In genomic region chr11:77514281-77514831, GRCm38 (mm10) we compare ENCODE assay signal across 9 mouse cellular contexts. TPM values are rescaled to one million over a fixed set of nuclear protein-coding genes. Genes with fewer than 3 reads are reported as not detected.
DNase-seq lines count a peak whose midpoint lies in the region; ATAC-seq and TF ChIP-seq lines count a peak whose summit lies in the region.
"Had no signal": no experiment of that assay in that cellular context is flagged by ENCODE, and none has a peak within 500 bp of the region (broad histone marks: within the 10 kb centered on the region; RNA-seq: fewer than 3 reads in every experiment).

No protein-coding gene starts in this region.

- peak overlapping the region; percentile 42 for H3K4me3 ChIP-seq in kidney, embryonic 14.5 days (ENCODE audit: low read length)
- peak overlapping the region; percentile 74 for H3K4me3 ChIP-seq in bone marrow macrophage, adult 2 months (ENCODE audit: insufficient read depth, low read length)
- H3K4me3 ChIP-seq in forebrain, postnatal 0 days (ENCODE audit: low read depth, low read length): peak overlapping the region; percentile 46
- peak overlapping the region; percentile 72 for H3K4me3 ChIP-seq in limb, embryonic 15.5 days
- H3K4me3 ChIP-seq in olfactory bulb, adult 2 months (ENCODE audit: insufficient read depth, low read depth, low read length): peak overlapping the region; percentile 45; the same call in 1 of the 2 replicates
- H3K4me3 ChIP-seq in cerebellum, adult 2 months (replicated peaks; ENCODE audit: insufficient read depth, low read depth, low read length): no peak overlapping the region

- WGBS in kidney, embryonic 14.5 days: 11% methylated on average over 19 of the region's 19 CpGs
- 20% methylated on average over 19 of the region's 19 CpGs for WGBS in forebrain, postnatal 0 days
- WGBS in limb, embryonic 15.5 days: 14% methylated on average over 19 of the region's 19 CpGs
- WGBS in olfactory bulb, adult 2 months: 29% methylated on average over 19 of the region's 19 CpGs
- WGBS in cerebellum, adult 2 months: 37% methylated on average over 19 of the region's 19 CpGs

- TF ChIP-seq CTCF in bone marrow macrophage, adult 2 months (IDR thresholded peaks at IDR 0.05; ENCODE audit: low read depth, low read length): no peak
- TF ChIP-seq CTCF in forebrain, postnatal 0 days (IDR thresholded peaks at IDR 0.05; ENCODE audit: low read depth): no peak
- no peak for TF ChIP-seq CTCF in olfactory bulb, adult 2 months (IDR thresholded peaks at IDR 0.05; ENCODE audit: insufficient read depth, low read depth, low read length)
- no peak for TF ChIP-seq CTCF in cerebellum, adult 2 months (IDR thresholded peaks at IDR 0.05; ENCODE audit: borderline replicate concordance, insufficient read depth, low read depth, low read length)

- no peaks in the 10 kb centered on the region for H3K9me3 ChIP-seq in kidney, embryonic 14.5 days (ENCODE audit: control insufficient read depth, low read length)
- no peaks in the 10 kb centered on the region for H3K9me3 ChIP-seq in forebrain, postnatal 0 days (ENCODE audit: low read length)
- H3K9me3 ChIP-seq in limb, embryonic 15.5 days: no peaks in the 10 kb centered on the region

- ATAC-seq in kidney, embryonic 14.5 days (ENCODE audit: low FRiP score, low TSS enrichment): no peak
- no peak for ATAC-seq in forebrain, postnatal 0 days
- ATAC-seq in limb, embryonic 15.5 days (ENCODE audit: insufficient number of reproducible peaks, low FRiP score, low TSS enrichment, low read depth): no peak

- H3K27me3 ChIP-seq in kidney, embryonic 14.5 days (ENCODE audit: control insufficient read depth, insufficient read depth, low read length): peaks cover 27% of the 10 kb centered on the region
- H3K27me3 ChIP-seq in forebrain, postnatal 0 days (ENCODE audit: insufficient read depth, low read length): no peaks in the 10 kb centered on the region
- H3K27me3 ChIP-seq in limb, embryonic 15.5 days: peaks cover 30% of the 10 kb centered on the region
- no peaks in the 10 kb centered on the region for H3K27me3 ChIP-seq in cerebellum, adult 2 months (ENCODE audit: control insufficient read depth, insufficient read depth, low read length)

- peak overlapping the region; percentile 87 for H3K4me2 ChIP-seq in kidney, embryonic 14.5 days (replicated peaks; ENCODE audit: low read depth, low read length)
- H3K4me2 ChIP-seq in forebrain, postnatal 0 days (ENCODE audit: low read depth): peak overlapping the region; percentile 84
- H3K4me2 ChIP-seq in limb, embryonic 15.5 days: peak overlapping the region; percentile 97

- 0 out of 2 replicates have a peak overlapping the region, but pooled peaks have one; percentile 1 for H3K27ac ChIP-seq in kidney, embryonic 14.5 days (ENCODE audit: low read depth, low read length)
- peak overlapping the region; percentile 46 for H3K27ac ChIP-seq in bone marrow macrophage, adult 2 months (ENCODE audit: insufficient read depth, low read depth, low read length)
- no peak overlapping the region for H3K27ac ChIP-seq in forebrain, postnatal 0 days (ENCODE audit: low read depth, low read length)
- peak overlapping the region; percentile 8; the same call in 1 of the 2 replicates for H3K27ac ChIP-seq in limb, embryonic 15.5 days
- no peak overlapping the region for H3K27ac ChIP-seq in olfactory bulb, adult 2 months (ENCODE audit: insufficient read depth, low read depth, low read length)
- no peak overlapping the region for H3K27ac ChIP-seq in cerebellum, adult 2 months (ENCODE audit: insufficient read depth, low read length)

- no peaks in the 10 kb centered on the region for H3K36me3 ChIP-seq in kidney, embryonic 14.5 days (ENCODE audit: control insufficient read depth, insufficient read depth, low read length)
- H3K36me3 ChIP-seq in forebrain, postnatal 0 days (ENCODE audit: insufficient read depth): no peaks in the 10 kb centered on the region
- peaks cover 5% of the 10 kb centered on the region for H3K36me3 ChIP-seq in limb, embryonic 15.5 days

- peak overlapping the region; percentile 58 for H3K9ac ChIP-seq in kidney, embryonic 14.5 days (ENCODE audit: low read depth, low read length)
- H3K9ac ChIP-seq in forebrain, postnatal 0 days: no peak overlapping the region
- H3K9ac ChIP-seq in limb, embryonic 15.5 days: no peak overlapping the region

- no peak for TF ChIP-seq POLR2A in bone marrow macrophage, adult 2 months (IDR thresholded peaks at IDR 0.05; ENCODE audit: borderline replicate concordance, low read depth, low read length)
- TF ChIP-seq POLR2A in olfactory bulb, adult 2 months (IDR thresholded peaks at IDR 0.05; ENCODE audit: insufficient read depth, low read depth, low read length): no peak
- TF ChIP-seq POLR2A in cerebellum, adult 2 months (IDR thresholded peaks at IDR 0.05; ENCODE audit: borderline replicate concordance, insufficient read depth, low read length): no peak

- DNase-seq in kidney, postnatal 36 days: no peak
- no peak for DNase-seq in forebrain, postnatal 0 days
- no peak for DNase-seq in adipocyte (ENCODE audit: low spot score)
- DNase-seq in cerebellum, adult 2 months: no peak

- peaks cover 23% of the 10 kb centered on the region for H3K4me1 ChIP-seq in kidney, embryonic 14.5 days (ENCODE audit: control insufficient read depth, insufficient read depth, low read length)
- H3K4me1 ChIP-seq in bone marrow macrophage, adult 2 months (ENCODE audit: control insufficient read depth, insufficient read depth, low read length): peaks cover 29% of the 10 kb centered on the region
- H3K4me1 ChIP-seq in forebrain, postnatal 0 days (ENCODE audit: insufficient read depth): peaks cover 14% of the 10 kb centered on the region
- H3K4me1 ChIP-seq in limb, embryonic 15.5 days: peaks cover 37% of the 10 kb centered on the region
- H3K4me1 ChIP-seq in olfactory bulb, adult 2 months (ENCODE audit: control insufficient read depth, insufficient read depth, low read length): peaks cover 29% of the 10 kb centered on the region
- H3K4me1 ChIP-seq in cerebellum, adult 2 months (ENCODE audit: control insufficient read depth, insufficient read depth, low read length): no peaks in the 10 kb centered on the region

RNA-seq across cellular contexts. Expression of gene Abhd15, which starts 0.6 kb away (rescaled TPM):
- polyA plus RNA-seq in kidney, embryonic 14.5 days (2014; fragmentation: Nextera tagmentation; extraction: Ambion mirVana): 1.4 and 2.6 TPM in 2 replicates
- 10.4 and 10.5 TPM in 2 replicates for polyA plus RNA-seq in bone marrow macrophage, adult 2 months (2012; ENCODE audit: insufficient read depth, insufficient read length, missing spikeins)
- 1.6 and 1.9 TPM in 2 replicates for total RNA-seq in forebrain, postnatal 0 days (2014; rRNA removed)
- 1.1 and 1.5 TPM in 2 replicates for polyA plus RNA-seq in forebrain, postnatal 0 days (2015; fragmentation: Nextera tagmentation; extraction: Ambion mirVana)
- polyA plus RNA-seq in limb, embryonic 15.5 days (2015; fragmentation: Nextera tagmentation; extraction: Ambion mirVana): 2.7 and 3.0 TPM in 2 replicates
- not detected in 2 replicates for polyA plus RNA-seq in olfactory bulb, adult 2 months (2012; ENCODE audit: insufficient read depth, insufficient read length, low replicate concordance, missing spikeins)
- 0.98 and 1.0 TPM in 2 replicates for polyA plus RNA-seq in cerebellum, adult 2 months (2012; rRNA removed)

RNA-seq across cellular contexts. Expression of gene Trp53i13, which starts 1.4 kb away (rescaled TPM):
- polyA plus RNA-seq in kidney, embryonic 14.5 days (2014; fragmentation: Nextera tagmentation; extraction: Ambion mirVana): 36.9 and 37.4 TPM in 2 replicates
- 13.1 and 15.7 TPM in 2 replicates for polyA plus RNA-seq in bone marrow macrophage, adult 2 months (2012; ENCODE audit: insufficient read depth, insufficient read length, missing spikeins)
- total RNA-seq in forebrain, postnatal 0 days (2014; rRNA removed): 7.7 and 12.4 TPM in 2 replicates
- polyA plus RNA-seq in forebrain, postnatal 0 days (2015; fragmentation: Nextera tagmentation; extraction: Ambion mirVana): 12.3 and 12.4 TPM in 2 replicates
- 62.5 and 69.8 TPM in 2 replicates for polyA plus RNA-seq in limb, embryonic 15.5 days (2015; fragmentation: Nextera tagmentation; extraction: Ambion mirVana)
- not detected in 2 replicates for polyA plus RNA-seq in olfactory bulb, adult 2 months (2012; ENCODE audit: insufficient read depth, insufficient read length, low replicate concordance, missing spikeins)
- polyA plus RNA-seq in cerebellum, adult 2 months (2012; rRNA removed): 11.6 and 12.8 TPM in 2 replicates

RNA-seq across cellular contexts. Expression of gene Gm10392, which starts 4.6 kb away (rescaled TPM):
- polyA plus RNA-seq in kidney, embryonic 14.5 days (2014; fragmentation: Nextera tagmentation; extraction: Ambion mirVana): not detected in 2 replicates
- 0.32 TPM in 1 of 2 replicates, not detected in the other for polyA plus RNA-seq in bone marrow macrophage, adult 2 months (2012; ENCODE audit: insufficient read depth, insufficient read length, missing spikeins)
- not detected in 2 replicates for total RNA-seq in forebrain, postnatal 0 days (2014; rRNA removed)
- not detected in 2 replicates for polyA plus RNA-seq in forebrain, postnatal 0 days (2015; fragmentation: Nextera tagmentation; extraction: Ambion mirVana)
- 0.12 TPM in 1 of 2 replicates, not detected in the other for polyA plus RNA-seq in limb, embryonic 15.5 days (2015; fragmentation: Nextera tagmentation; extraction: Ambion mirVana)
- polyA plus RNA-seq in olfactory bulb, adult 2 months (2012; ENCODE audit: insufficient read depth, insufficient read length, low replicate concordance, missing spikeins): not detected in 2 replicates
- not detected in 2 replicates for polyA plus RNA-seq in cerebellum, adult 2 months (2012; rRNA removed)
- polyA plus RNA-seq: brain, embryonic 14.5 days had no signal

RNA-seq across cellular contexts. Expression of gene Git1, which starts 21.0 kb away (rescaled TPM):
- polyA plus RNA-seq in kidney, embryonic 14.5 days (2014; fragmentation: Nextera tagmentation; extraction: Ambion mirVana): 18.1 and 19.3 TPM in 2 replicates
- 29.4 and 34.0 TPM in 2 replicates for polyA plus RNA-seq in bone marrow macrophage, adult 2 months (2012; ENCODE audit: insufficient read depth, insufficient read length, missing spikeins)
- total RNA-seq in forebrain, postnatal 0 days (2014; rRNA removed): 91.2 and 126 TPM in 2 replicates
- 20.1 and 22.1 TPM in 2 replicates for polyA plus RNA-seq in forebrain, postnatal 0 days (2015; fragmentation: Nextera tagmentation; extraction: Ambion mirVana)
- 9.1 and 10.8 TPM in 2 replicates for polyA plus RNA-seq in limb, embryonic 15.5 days (2015; fragmentation: Nextera tagmentation; extraction: Ambion mirVana)
- not detected in 2 replicates for polyA plus RNA-seq in olfactory bulb, adult 2 months (2012; ENCODE audit: insufficient read depth, insufficient read length, low replicate concordance, missing spikeins)
- polyA plus RNA-seq in cerebellum, adult 2 months (2012; rRNA removed): 106 and 110 TPM in 2 replicates

RNA-seq across cellular contexts. Expression of gene Ankrd13b, which starts 24.9 kb away (rescaled TPM):
- 6.8 and 8.6 TPM in 2 replicates for polyA plus RNA-seq in kidney, embryonic 14.5 days (2014; fragmentation: Nextera tagmentation; extraction: Ambion mirVana)
- polyA plus RNA-seq in bone marrow macrophage, adult 2 months (2012; ENCODE audit: insufficient read depth, insufficient read length, missing spikeins): 5.0 and 5.1 TPM in 2 replicates
- total RNA-seq in forebrain, postnatal 0 days (2014; rRNA removed): 81.7 and 81.9 TPM in 2 replicates
- polyA plus RNA-seq in forebrain, postnatal 0 days (2015; fragmentation: Nextera tagmentation; extraction: Ambion mirVana): 55.4 and 56.8 TPM in 2 replicates
- 5.0 and 7.2 TPM in 2 replicates for polyA plus RNA-seq in limb, embryonic 15.5 days (2015; fragmentation: Nextera tagmentation; extraction: Ambion mirVana)
- polyA plus RNA-seq in olfactory bulb, adult 2 months (2012; ENCODE audit: insufficient read depth, insufficient read length, low replicate concordance, missing spikeins): not detected in 2 replicates
- 106 and 114 TPM in 2 replicates for polyA plus RNA-seq in cerebellum, adult 2 months (2012; rRNA removed)

Comparison
In these comparisons a context has a peak if more than half of its experiments do, and no peak if none do; other contexts are left out.
1. H3K27ac ChIP-seq: peak in kidney, embryonic 14.5 days (single experiment), bone marrow macrophage, adult 2 months (single experiment) and limb, embryonic 15.5 days (single experiment); none in forebrain, postnatal 0 days (single experiment), olfactory bulb, adult 2 months (single experiment) and cerebellum, adult 2 months (single experiment).
2. Peak in every context shown above with its lines, with median percentiles within 50 percentile points of each other: H3K4me2 ChIP-seq.